Mouse (Mus musculus) small intestine, adult 2 months (tissue): Measurements from ENCODE around the gene Gpr35. TPM values are rescaled to one million over a fixed set of nuclear protein-coding genes. Genes with fewer than 3 reads are reported as not detected.

Source experiments
- H3K27ac ChIP-seq: fragments of 200-500 bp; 2 replicates; pipeline ENCODE4 v1.5.1; 2012; ENCODE audit warnings: low read depth, low read length, control low read depth, inconsistent platforms; ENCODE audit not compliant: insufficient read depth
- H3K27me3 ChIP-seq: fragments of 200-500 bp; 2 replicates; pipeline ENCODE4 v1.6.1; 2012; ENCODE audit warnings: mild to moderate bottlenecking, moderate library complexity, low read length, inconsistent platforms; ENCODE audit not compliant: control insufficient read depth, insufficient read depth
- H3K36me3 ChIP-seq: fragments of 200-500 bp; 2 replicates; pipeline ENCODE4 v1.6.1; 2012; ENCODE audit warnings: mild to moderate bottlenecking, low read length, control low read depth, inconsistent platforms; ENCODE audit not compliant: control insufficient read depth, insufficient read depth
- H3K4me1 ChIP-seq: fragments of 200-500 bp; 2 replicates; pipeline ENCODE4 v1.6.1; 2012; ENCODE audit warnings: low read length, inconsistent platforms, mixed read lengths; ENCODE audit not compliant: control insufficient read depth, insufficient read depth, insufficient read length
- H3K4me3 ChIP-seq: fragments of 200-500 bp; 2 replicates; pipeline ENCODE4 v1.5.1; 2012; ENCODE audit warnings: low read depth, mild to moderate bottlenecking, control low read depth, inconsistent platforms, low read length, moderate library complexity
- CTCF ChIP-seq: fragments of 200-500 bp; IDR thresholded peaks from 2 replicates; pipeline ENCODE4 v1.5.1; 2012; ENCODE audit warnings: low read depth, mild to moderate bottlenecking, control low read depth, inconsistent platforms, low read length, moderate library complexity, mixed read lengths; ENCODE audit not compliant: insufficient replicate concordance, insufficient read length; ENCODE audit errors: extremely low read depth
- POLR2A ChIP-seq: fragments of 200-500 bp; IDR thresholded peaks from 2 replicates; pipeline ENCODE4 v1.6.1; 2012; ENCODE audit warnings: low read depth, mild to moderate bottlenecking, control low read depth, inconsistent platforms, low read length, moderate library complexity
- WGBS: fragments of 180-500 bp; shearing (Covaris S2); methylation state at CpG from one replicate; pipeline ENCODE4 v1.1.7; 2018; 5-methylcytosine and 5-hydroxymethylcytosine counted together
- polyA plus RNA-seq: library from polyadenylated mRNA; depleted of rRNA; stranded (reverse); fragments of >200 nt; gene quantifications from 2 replicates; pipeline ENCODE4 v1.2.3, GENCODE M21; 2012

Gene Gpr35
- polyA plus RNA-seq, 1 experiment = 25.9 TPM

DNA sequence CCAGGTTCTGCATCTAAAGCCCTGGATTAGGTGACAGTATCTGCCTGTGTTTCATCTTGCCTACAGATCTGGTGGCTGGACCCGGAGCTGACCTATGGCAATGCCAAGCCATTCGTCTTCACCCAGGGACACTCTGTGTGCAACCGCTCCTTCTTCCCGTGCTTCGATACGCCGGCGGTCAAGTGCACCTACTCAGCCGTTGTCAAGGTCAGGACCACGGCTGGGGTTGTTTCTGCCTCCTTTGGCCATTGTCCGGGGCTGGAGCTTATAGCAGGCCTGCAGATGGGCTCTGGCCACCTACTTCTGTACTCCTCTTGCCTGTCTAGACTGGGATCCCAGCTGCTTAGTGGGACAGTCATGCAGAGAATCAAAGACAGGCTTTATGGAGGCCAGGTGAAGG is 35.7 kb upstream of the Gpr35 start:
- Histone ChIP-seq H3K4me1 (peaks cover 19% of the 10 kb centered on the region), H3K27ac (no peak overlapping the region), H3K27me3 (no peaks in the 10 kb centered on the region), H3K4me3 (no peak overlapping the region), H3K36me3 (peaks cover 62% of the 10 kb centered on the region)
- no peak for TF ChIP-seq POLR2A
- TF ChIP-seq CTCF = no peak
- WGBS = 91% methylated on average over 11 of the region's 11 CpGs

DNA sequence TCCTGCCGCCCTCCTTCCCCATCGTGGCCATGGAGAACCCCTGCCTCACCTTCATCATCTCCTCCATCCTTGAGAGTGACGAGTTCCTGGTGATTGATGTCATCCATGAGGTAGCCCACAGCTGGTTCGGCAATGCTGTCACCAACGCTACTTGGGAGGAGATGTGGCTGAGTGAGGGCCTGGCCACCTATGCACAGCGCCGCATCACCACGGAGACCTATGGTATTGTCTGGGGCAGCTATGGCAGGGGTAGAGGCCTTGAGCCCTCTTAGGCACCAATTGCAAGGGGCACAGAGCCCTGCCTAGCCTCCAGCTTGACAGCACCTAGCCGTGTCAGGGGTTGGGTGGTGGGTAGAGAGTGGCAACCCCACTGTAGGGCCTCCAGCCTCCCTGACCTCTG is 33.9 kb upstream of the Gpr35 start:
- WGBS = 94% methylated on average over 9 of the region's 9 CpGs

DNA sequence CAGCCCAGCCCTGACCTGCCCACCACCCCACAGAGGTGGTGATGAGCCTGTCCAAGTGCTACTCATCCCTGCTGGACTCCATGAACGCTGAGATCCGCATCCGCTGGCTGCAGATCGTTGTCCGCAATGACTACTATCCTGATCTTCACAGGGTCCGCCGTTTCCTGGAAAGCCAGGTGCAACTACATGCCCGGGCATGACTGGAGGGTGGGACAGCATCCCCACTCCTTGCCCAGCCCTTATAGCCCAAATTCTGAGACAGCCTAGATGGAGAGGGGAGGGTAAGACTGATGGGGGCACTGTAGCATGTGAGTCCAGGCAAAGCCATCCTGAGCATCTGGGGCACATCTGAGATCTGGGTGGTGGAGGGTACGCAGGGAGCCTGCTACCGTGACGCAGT is 31.5 kb upstream of the Gpr35 start:
- Histone ChIP-seq H3K4me3 (no peak overlapping the region), H3K27ac (no peak overlapping the region), H3K36me3 (peaks cover 58% of the 10 kb centered on the region), H3K27me3 (no peaks in the 10 kb centered on the region), H3K4me1 (peaks cover 17% of the 10 kb centered on the region)
- TF ChIP-seq POLR2A = no peak
- TF ChIP-seq CTCF = no peak
- WGBS = 94% methylated on average over 11 of the region's 11 CpGs

More for the DNA sequence above, 33.9 kb upstream of the Gpr35 start:
- H3K27ac ChIP-seq = no peak overlapping the region
- H3K4me3 ChIP-seq = no peak overlapping the region
- no peaks in the 10 kb centered on the region for H3K27me3 ChIP-seq
- peaks cover 64% of the 10 kb centered on the region for H3K36me3 ChIP-seq
- TF ChIP-seq CTCF (no peak), POLR2A (no peak)
- peaks cover 29% of the 10 kb centered on the region for H3K4me1 ChIP-seq

DNA sequence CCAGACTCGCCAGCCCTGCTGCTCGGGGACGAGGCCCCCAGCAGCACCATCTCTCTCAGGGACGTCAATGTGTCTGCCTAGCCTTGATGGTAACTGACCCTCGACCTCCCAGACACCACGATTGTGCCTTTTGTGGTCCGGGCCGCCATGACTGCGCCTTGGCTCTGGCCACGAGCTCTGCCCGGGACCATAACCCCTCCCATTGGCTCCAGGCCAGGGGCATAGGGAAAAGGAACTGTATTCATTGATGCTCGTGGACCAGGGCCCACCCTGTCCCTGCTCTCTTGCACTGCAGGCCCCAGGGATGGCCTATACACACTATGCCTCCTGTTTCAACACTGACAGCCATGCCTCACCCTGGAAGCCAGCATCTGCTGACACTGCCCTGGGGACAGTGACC is 30.9 kb upstream of the Gpr35 start:
- Histone ChIP-seq H3K27ac (peak overlapping the region; percentile 79), H3K36me3 (peaks cover 55% of the 10 kb centered on the region), H3K27me3 (no peaks in the 10 kb centered on the region), H3K4me1 (peaks cover 17% of the 10 kb centered on the region), H3K4me3 (no peak overlapping the region)
- 48% methylated on average over 12 of the region's 12 CpGs for WGBS
- TF ChIP-seq CTCF (no peak), POLR2A (no peak)

DNA sequence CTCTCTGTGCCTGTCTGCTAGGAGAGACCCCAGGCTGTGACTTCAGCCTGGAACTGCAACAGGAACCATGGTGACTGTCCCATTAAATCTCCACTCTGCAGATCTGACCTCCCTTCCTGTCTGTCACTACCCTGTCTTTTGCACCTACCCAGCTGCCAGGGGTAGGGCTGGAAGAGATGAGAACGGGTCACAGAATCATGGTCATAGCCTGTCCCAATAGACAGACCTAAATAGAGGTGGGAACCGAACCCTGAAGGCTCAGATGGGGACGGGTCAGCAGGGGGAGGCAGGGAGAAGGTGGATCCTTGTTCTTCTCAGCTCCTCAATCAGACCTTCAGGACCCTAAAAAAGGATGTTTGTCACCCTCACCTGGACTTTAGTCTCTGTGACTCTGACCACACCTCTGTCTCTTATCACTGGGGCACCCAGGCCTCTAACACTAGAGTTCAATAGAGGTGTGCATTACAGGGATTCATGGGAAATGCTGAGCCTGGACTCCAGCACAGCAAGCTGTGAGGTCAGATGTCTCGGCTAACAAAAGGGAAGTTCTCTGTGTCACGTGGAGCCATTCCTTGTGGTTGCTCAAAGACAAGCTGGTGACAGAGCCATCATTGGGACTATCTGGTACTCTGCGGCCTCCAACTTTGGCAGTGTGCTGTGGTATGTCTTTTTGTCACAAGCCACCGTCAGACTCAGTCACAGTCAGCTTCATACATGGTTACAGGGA is 30.0 kb upstream of the Gpr35 start:
- 35% methylated on average over 7 of the region's 7 CpGs for WGBS
- H3K27ac ChIP-seq = peak overlapping the region; percentile 79
- no peak overlapping the region for H3K4me3 ChIP-seq
- H3K4me1 ChIP-seq = peaks cover 17% of the 10 kb centered on the region
- peaks cover 46% of the 10 kb centered on the region for H3K36me3 ChIP-seq
- no peaks in the 10 kb centered on the region for H3K27me3 ChIP-seq
- no peak for TF ChIP-seq CTCF

DNA sequence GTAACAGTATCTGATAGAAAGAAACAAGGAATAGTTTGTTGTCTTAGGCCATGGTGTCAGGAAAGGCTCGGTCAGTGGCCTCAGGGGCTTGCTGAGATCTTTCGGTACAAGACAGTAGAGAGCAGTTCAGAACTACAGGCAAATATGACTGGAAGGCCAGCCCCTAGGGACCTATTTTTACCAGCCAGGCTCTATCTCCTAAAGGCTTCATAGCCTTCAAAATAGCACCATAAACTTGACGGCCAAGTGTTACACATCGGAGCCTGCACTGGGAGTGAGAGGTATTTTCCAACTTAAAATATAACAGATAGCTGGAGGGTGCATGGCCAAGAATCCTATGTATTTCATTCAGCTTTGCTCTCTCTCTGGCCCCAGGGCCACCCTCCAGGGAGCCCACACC is 29.2 kb upstream of the Gpr35 start:
- Histone ChIP-seq H3K4me3 (no peak overlapping the region), H3K27me3 (no peaks in the 10 kb centered on the region), H3K36me3 (peaks cover 38% of the 10 kb centered on the region), H3K4me1 (peaks cover 17% of the 10 kb centered on the region), H3K27ac (peak overlapping the region; percentile 39; the same call in 1 of the 2 replicates)
- TF ChIP-seq POLR2A (no peak), CTCF (no peak)
- WGBS = 90% methylated on average over 4 of the region's 4 CpGs

DNA sequence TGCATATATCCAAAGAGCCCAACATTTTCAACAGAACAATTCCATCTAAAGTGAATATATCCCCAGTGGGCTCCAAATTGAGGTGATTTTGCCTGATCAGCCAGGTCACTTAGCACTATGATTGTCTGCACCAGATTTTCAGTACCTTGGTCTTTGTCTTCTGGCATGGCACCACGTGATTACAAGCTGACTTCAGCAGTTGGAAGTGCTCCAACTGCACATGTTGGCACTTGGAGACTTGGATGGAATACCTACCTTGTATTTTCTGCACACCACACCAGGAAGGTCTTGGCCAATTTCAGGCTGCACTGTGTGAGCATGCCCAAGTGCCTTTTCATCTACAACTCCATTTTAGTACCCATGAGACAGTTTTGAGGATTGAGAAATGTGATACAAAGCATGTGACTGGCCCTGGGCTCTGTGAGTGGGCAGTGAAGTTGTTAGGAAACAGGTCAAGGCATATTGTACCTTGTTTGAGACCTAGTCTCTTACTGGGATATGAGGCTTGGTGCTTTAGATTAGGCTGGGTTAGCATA is 20.4 kb upstream of the Gpr35 start:
- H3K27me3 ChIP-seq = no peaks in the 10 kb centered on the region
- H3K36me3 ChIP-seq = no peaks in the 10 kb centered on the region
- TF ChIP-seq POLR2A = no peak
- no peak for TF ChIP-seq CTCF
- H3K4me1 ChIP-seq = peaks cover 14% of the 10 kb centered on the region; the same call in 1 of the 2 replicates
- H3K4me3 ChIP-seq = no peak overlapping the region
- 4% methylated on average over 1 of the region's 1 CpGs for WGBS
- H3K27ac ChIP-seq = peak overlapping the region; percentile 43; the same call in 1 of the 2 replicates
